Mouse (Mus musculus) hindbrain, embryonic 12.5 days (tissue): ENCODE measurements around the gene Ywhaq. TPM values are rescaled to one million over a fixed set of nuclear protein-coding genes. Genes with fewer than 3 reads are reported as not detected.
A peak's percentile ranks its signal among the peaks of the same experiment; 100 is the strongest.
"Not testable (repeated sequence)": the region's sequence is repeated elsewhere in the genome, so short reads cannot be mapped to it uniquely, and the experiment has no call there.

Source experiments
- ATAC-seq: fragments of 200-750 bp; cut with Nextera tagmentation; 2 replicates; pipeline ENCODE4 v1.8.0; 2017; ENCODE audit warnings: moderate TSS enrichment; ENCODE audit not compliant: low FRiP score
- H3K27ac ChIP-seq: fragments of 300-500 bp; sonication (generic); 2 replicates; pipeline ENCODE4 v1.5.1; 2016; ENCODE audit warnings: mild to moderate bottlenecking
- H3K27me3 ChIP-seq: fragments of 300-500 bp; sonication (generic); 2 replicates; pipeline ENCODE4 v1.6.1; 2016; ENCODE audit warnings: mild to moderate bottlenecking
- H3K36me3 ChIP-seq: fragments of 300-500 bp; sonication (generic); 2 replicates; pipeline ENCODE4 v1.6.1; 2016; ENCODE audit warnings: mild to moderate bottlenecking
- H3K4me1 ChIP-seq: fragments of 300-500 bp; sonication (generic); 2 replicates; pipeline ENCODE4 v1.6.1; 2016
- H3K4me2 ChIP-seq: fragments of 300-500 bp; sonication (generic); replicated peaks from 2 replicates; pipeline ENCODE4 v1.6.1; 2016; ENCODE audit warnings: mild to moderate bottlenecking
- H3K4me3 ChIP-seq: fragments of 300-500 bp; sonication (generic); 2 replicates; pipeline ENCODE4 v1.5.1; 2016; ENCODE audit warnings: mild to moderate bottlenecking
- H3K9ac ChIP-seq: fragments of 300-500 bp; sonication (generic); 2 replicates; pipeline ENCODE4 v1.6.1; 2016; ENCODE audit warnings: mild to moderate bottlenecking, moderate library complexity
- H3K9me3 ChIP-seq: fragments of 300-500 bp; sonication (generic); replicated peaks from 2 replicates; pipeline ENCODE4 v1.6.1; 2016; ENCODE audit warnings: mild to moderate bottlenecking
- WGBS: fragments of 180-500 bp; shearing (Covaris S2); methylation state at CpG from one replicate; pipeline ENCODE4 v1.1.7; 2016; 5-methylcytosine and 5-hydroxymethylcytosine counted together
- polyA plus RNA-seq: library from polyadenylated mRNA; unstranded; fragments of >200 nt; fragmentation: Nextera tagmentation; extraction: Ambion mirVana; gene quantifications from 2 replicates; pipeline ENCODE4 v1.2.1, GENCODE M21; 2016

Ywhaq gene
- polyA plus RNA-seq, 1 experiment from 2014 or later, result 1,102 TPM

GRCm38 (mm10) chr12:21402771-21403170 is 14.7 kb downstream of the Ywhaq start:
- 98% methylated on average over 5 of the region's 5 CpGs for WGBS
- no peak overlapping the region for H3K9ac ChIP-seq
- H3K27ac ChIP-seq, result no peak overlapping the region
- no peak for ATAC-seq
- peaks cover 44% of the 10 kb centered on the region for H3K36me3 ChIP-seq
- no peaks in the 10 kb centered on the region for H3K4me1 ChIP-seq
- peaks cover 4% of the 10 kb centered on the region; the same call in 1 of the 2 replicates for H3K9me3 ChIP-seq
- H3K27me3 ChIP-seq, result no peaks in the 10 kb centered on the region
- no peak overlapping the region for H3K4me2 ChIP-seq
- H3K4me3 ChIP-seq, result no peak overlapping the region

GRCm38 (mm10) chr12:21386201-21386600 is 31.2 kb downstream of the Ywhaq start:
- Histone ChIP-seq H3K36me3 (peaks cover 32% of the 10 kb centered on the region), H3K9ac (no peak overlapping the region), H3K4me1 (no peaks in the 10 kb centered on the region), H3K9me3 (no peaks in the 10 kb centered on the region), H3K4me2 (no peak overlapping the region), H3K27ac (no peak overlapping the region), H3K27me3 (no peaks in the 10 kb centered on the region), H3K4me3 (no peak overlapping the region)
- no peak for ATAC-seq
- 96% methylated on average over 2 of the region's 2 CpGs for WGBS

- H3K4me2 ChIP-seq, H3K4me3 ChIP-seq, H3K27ac ChIP-seq, H3K36me3 ChIP-seq, H3K4me1 ChIP-seq, H3K27me3 ChIP-seq, H3K9me3 ChIP-seq, ATAC-seq, H3K9ac ChIP-seq: not testable (repeated sequence)
- 90% methylated on average over 6 of the region's 6 CpGs for WGBS
These were observed 38.6 kb downstream of the Ywhaq start for GRCm38 (mm10) chr12:21378765-21379346.

GRCm38 (mm10) chr12:21375376-21376157 is 41.9 kb downstream of the Ywhaq start:
- H3K4me1 ChIP-seq, result peaks cover 7% of the 10 kb centered on the region; the same call in 1 of the 2 replicates
- no peaks in the 10 kb centered on the region for H3K36me3 ChIP-seq
- H3K4me2 ChIP-seq, result no peak overlapping the region
- H3K9me3 ChIP-seq, result no peaks in the 10 kb centered on the region
- 52% methylated on average over 3 of the region's 3 CpGs for WGBS
- no peak overlapping the region for H3K9ac ChIP-seq
- ATAC-seq, result no peak
- no peaks in the 10 kb centered on the region for H3K27me3 ChIP-seq
- no peak overlapping the region for H3K27ac ChIP-seq
- no peak overlapping the region for H3K4me3 ChIP-seq

- Histone ChIP-seq H3K27me3 (no peaks in the 10 kb centered on the region), H3K4me2 (peak overlapping the region; percentile 75), H3K9me3 (no peaks in the 10 kb centered on the region), H3K4me3 (peak overlapping the region; percentile 68), H3K9ac (peak overlapping the region; percentile 82), H3K4me1 (peaks cover 7% of the 10 kb centered on the region; the same call in 1 of the 2 replicates), H3K36me3 (no peaks in the 10 kb centered on the region), H3K27ac (peak overlapping the region; percentile 94)
- ATAC-seq, result peak; percentile 77
- 5% methylated on average over 24 of the region's 24 CpGs for WGBS
These were observed 43.5 kb downstream of the Ywhaq start for GRCm38 (mm10) chr12:21373820-21374475.

GRCm38 (mm10) chr12:21373100-21373819 is 44.2 kb downstream of the Ywhaq start, which contains the start of gene Adam17:
Gene Adam17 (minus strand): TSS chr12:21373632.
- Histone ChIP-seq H3K27me3 (no peaks in the 10 kb centered on the region), H3K4me1 (peaks cover 7% of the 10 kb centered on the region; the same call in 1 of the 2 replicates), H3K9me3 (no peaks in the 10 kb centered on the region), H3K36me3 (no peaks in the 10 kb centered on the region), H3K4me2 (peak within 1 kb of the TSS; percentile 75), H3K4me3 (peak within 1 kb of the TSS; percentile 68), H3K27ac (peak within 1 kb of the TSS; percentile 94), H3K9ac (peak within 1 kb of the TSS; percentile 84)
- ATAC-seq, result peak; percentile 98
- under 1% methylated on average over 53 of the region's 55 CpGs for WGBS

GRCm38 (mm10) chr12:21370035-21370611 is 47.3 kb downstream of the Ywhaq start:
- Histone ChIP-seq H3K4me1 (peaks cover 7% of the 10 kb centered on the region; the same call in 1 of the 2 replicates), H3K9ac (no peak overlapping the region), H3K27ac (no peak overlapping the region), H3K27me3 (no peaks in the 10 kb centered on the region), H3K36me3 (no peaks in the 10 kb centered on the region), H3K4me3 (no peak overlapping the region), H3K4me2 (no peak overlapping the region), H3K9me3 (no peaks in the 10 kb centered on the region)
- WGBS, result 98% methylated on average over 1 of the region's 1 CpGs
- ATAC-seq, result no peak

GRCm38 (mm10) chr12:21369087-21369410 is 48.4 kb downstream of the Ywhaq start:
- no peak for ATAC-seq
- WGBS, result 95% methylated on average over 5 of the region's 5 CpGs
- Histone ChIP-seq H3K9ac (no peak overlapping the region), H3K4me2 (no peak overlapping the region), H3K27ac (no peak overlapping the region), H3K4me1 (peaks cover 7% of the 10 kb centered on the region; the same call in 1 of the 2 replicates), H3K4me3 (no peak overlapping the region), H3K36me3 (no peaks in the 10 kb centered on the region), H3K9me3 (no peaks in the 10 kb centered on the region), H3K27me3 (no peaks in the 10 kb centered on the region)

- H3K4me2 ChIP-seq, result no peak overlapping the region
- H3K9ac ChIP-seq, result no peak overlapping the region
- no peak overlapping the region for H3K4me3 ChIP-seq
- H3K9me3 ChIP-seq, result no peaks in the 10 kb centered on the region
- H3K36me3 ChIP-seq, result no peaks in the 10 kb centered on the region
- no peaks in the 10 kb centered on the region for H3K27me3 ChIP-seq
- 93% methylated on average over 9 of the region's 9 CpGs for WGBS
- peaks cover 7% of the 10 kb centered on the region; the same call in 1 of the 2 replicates for H3K4me1 ChIP-seq
- ATAC-seq, result no peak
- H3K27ac ChIP-seq, result no peak overlapping the region
These were observed 48.9 kb downstream of the Ywhaq start for GRCm38 (mm10) chr12:21368376-21369086.

- Histone ChIP-seq H3K4me2 (no peak overlapping the region), H3K9ac (no peak overlapping the region), H3K36me3 (no peaks in the 10 kb centered on the region), H3K27ac (no peak overlapping the region), H3K9me3 (0 out of 2 replicates have a peak, but pooled peaks cover 5% of the 10 kb centered on the region), H3K4me3 (no peak overlapping the region), H3K4me1 (no peaks in the 10 kb centered on the region), H3K27me3 (no peaks in the 10 kb centered on the region)
- ATAC-seq, result no peak
- WGBS, result 76% methylated on average over 10 of the region's 10 CpGs
These were observed 52.6 kb downstream of the Ywhaq start for GRCm38 (mm10) chr12:21364624-21365435.

- Histone ChIP-seq H3K4me3 (no peak overlapping the region), H3K4me1 (no peaks in the 10 kb centered on the region), H3K9ac (no peak overlapping the region), H3K36me3 (no peaks in the 10 kb centered on the region), H3K9me3 (0 out of 2 replicates have a peak, but pooled peaks cover 5% of the 10 kb centered on the region), H3K4me2 (no peak overlapping the region), H3K27ac (no peak overlapping the region), H3K27me3 (no peaks in the 10 kb centered on the region)
- ATAC-seq, result no peak
- WGBS, result 90% methylated on average over 3 of the region's 3 CpGs
These were observed 54.2 kb downstream of the Ywhaq start for GRCm38 (mm10) chr12:21363195-21363594.
